9 mouse cellular contexts compared by ENCODE assay signal in the genomic region with DNA sequence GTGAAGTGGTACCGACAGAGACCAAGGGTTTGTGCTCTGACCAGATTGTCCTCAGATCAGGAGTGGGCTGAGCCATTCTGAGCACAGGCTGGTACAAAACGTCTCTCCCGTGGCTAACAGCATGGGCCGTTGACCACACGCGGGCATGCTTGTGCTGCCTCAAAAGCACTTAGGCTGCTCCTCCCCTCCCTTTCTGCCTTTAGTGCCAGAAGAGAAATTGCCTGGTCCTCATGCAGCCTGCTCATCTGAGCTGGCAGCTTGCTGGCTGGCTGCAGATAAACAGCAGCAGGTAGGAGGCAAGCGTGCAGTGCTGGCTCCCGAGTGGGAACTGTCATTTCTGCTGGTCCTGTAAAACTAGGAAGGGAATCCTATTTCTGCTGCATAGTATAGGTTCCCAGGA.
A peak's percentile ranks its signal among the peaks of the same experiment; 100 is the strongest.
DNase-seq lines count a peak whose midpoint lies in the region; ATAC-seq and TF ChIP-seq lines count a peak whose summit lies in the region.
"Had no signal": no experiment of that assay in that cellular context is flagged by ENCODE, and none has a peak within 500 bp of the region (broad histone marks: within the 10 kb centered on the region; RNA-seq: fewer than 3 reads in every experiment).

No protein-coding gene starts in this region.

- intact Hi-C loops in gastrocnemius, adult 2 months (cut with DNase I): no loop called here

- H3K9ac ChIP-seq in forebrain, embryonic 12.5 days: no peak overlapping the region

- 55% methylated on average over 8 of the region's 8 CpGs for WGBS in forebrain, embryonic 12.5 days

- 0 out of 2 replicates have a peak, but pooled peaks have one; percentile 47 for ATAC-seq in forebrain, embryonic 12.5 days (ENCODE audit: low FRiP score)
- ATAC-seq in megakaryocyte, adult 5-6 weeks (ENCODE audit: poor library complexity, severe bottlenecking): no peak

- no peak overlapping the region for H3K4me2 ChIP-seq in forebrain, embryonic 12.5 days

- no peak overlapping the region for H3K4me3 ChIP-seq in gastrocnemius, adult 2 months
- H3K4me3 ChIP-seq in forebrain, embryonic 12.5 days (replicated peaks): no peak overlapping the region

- no peaks in the 10 kb centered on the region for H3K36me3 ChIP-seq in forebrain, embryonic 12.5 days (replicated peaks)

- DNase-seq in gastrocnemius, adult 2 months: peak; percentile 18
- DNase-seq in gastrocnemius, postnatal 4 days (ENCODE audit: low spot score in 2 of 2): no peak
- peak; percentile 44 for DNase-seq in MN1 (ENCODE audit: low spot score)
- peak; percentile 17 to 26 for DNase-seq in layer of hippocampus, postnatal 25 days (ENCODE audit: extremely low spot score in 1 of 2, low spot score in 1 of 2)
- DNase-seq in gastrocnemius, postnatal 25 days: no peak
- DNase-seq in spleen, postnatal 4 days (ENCODE audit: low spot score in 2 of 2): no peak
- DNase-seq: B cell, adult 2 months had no signal

- peaks cover 4% of the 10 kb centered on the region; the same call in 1 of the 2 replicates for H3K27me3 ChIP-seq in forebrain, embryonic 12.5 days

- no peak overlapping the region for H3K27ac ChIP-seq in gastrocnemius, adult 2 months
- no peak overlapping the region for H3K27ac ChIP-seq in forebrain, embryonic 12.5 days

- no peaks in the 10 kb centered on the region for H3K9me3 ChIP-seq in forebrain, embryonic 12.5 days

- no peak for TF ChIP-seq CTCF in gastrocnemius, adult 2 months (IDR thresholded peaks at IDR 0.05)

- H3K4me1 ChIP-seq in forebrain, embryonic 12.5 days: peaks cover 11% of the 10 kb centered on the region

Comparison
In these comparisons a context has a peak if more than half of its experiments do, and no peak if none do; other contexts are left out.
1. DNase-seq: peak in gastrocnemius, adult 2 months (single experiment), MN1 (single experiment) and layer of hippocampus, postnatal 25 days (2 of 2); none in gastrocnemius, postnatal 4 days (0 of 2), gastrocnemius, postnatal 25 days (single experiment) and spleen, postnatal 4 days (0 of 2).